Mouse (Mus musculus) liver, postnatal 0 days (tissue): ENCODE measurements around the gene Dag1.

Experiments
- CTCF ChIP-seq: sonication (generic); IDR thresholded peaks from 2 replicates; pipeline ENCODE4 v1.5.1; 2016; ENCODE audit warnings: antibody characterized with exemption, low read depth
- EP300 ChIP-seq: IDR thresholded peaks from 2 replicates; pipeline ENCODE4 v1.6.1; 2016; ENCODE audit warnings: antibody characterized with exemption, low read depth, mild to moderate bottlenecking

DNA sequence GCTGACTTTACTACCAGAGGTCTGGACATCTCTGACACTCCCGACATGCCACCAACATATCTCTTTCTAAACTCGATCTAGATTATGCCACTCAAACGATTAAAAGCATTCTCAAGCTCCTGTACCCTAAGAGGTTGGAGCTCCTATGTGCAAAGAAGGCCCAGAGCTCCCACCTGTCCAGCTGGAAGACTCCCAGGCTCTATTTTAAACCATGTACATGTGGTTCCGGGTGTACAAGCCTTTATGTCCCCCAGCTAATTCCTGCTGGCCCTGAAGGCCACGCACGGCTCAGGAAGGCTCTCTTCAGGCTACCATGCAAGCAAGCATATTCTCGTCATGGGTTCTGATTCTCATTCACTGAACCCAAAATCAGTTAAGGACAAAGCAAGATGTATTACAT lies 1.9 kb downstream of the Dag1 start:
- TF ChIP-seq CTCF (no peak), EP300 (no peak)
